Mouse (Mus musculus) limb, embryonic 12.5 days (tissue): ENCODE data around the gene Rgs11. TPM values are rescaled to one million over a fixed set of nuclear protein-coding genes. Genes with fewer than 3 reads are reported as not detected.
"Not testable (repeated sequence)": the region's sequence is repeated elsewhere in the genome, so short reads cannot be mapped to it uniquely, and the experiment has no call there.

Experiments used
- ATAC-seq: fragments of 200-750 bp; cut with Nextera tagmentation; 2 replicates; pipeline ENCODE4 v1.8.0; 2017; ENCODE audit warnings: low read depth, moderate TSS enrichment; ENCODE audit not compliant: insufficient number of reproducible peaks, insufficient read depth, low FRiP score, low TSS enrichment
- H3K27ac ChIP-seq: fragments of 300-500 bp; sonication (generic); 2 replicates; pipeline ENCODE4 v1.5.1; 2016; ENCODE audit warnings: mild to moderate bottlenecking, moderate library complexity
- H3K27me3 ChIP-seq: fragments of 300-500 bp; sonication (generic); 2 replicates; pipeline ENCODE4 v1.6.1; 2016; ENCODE audit warnings: mild to moderate bottlenecking, moderate library complexity
- H3K36me3 ChIP-seq: fragments of 300-500 bp; sonication (generic); 2 replicates; pipeline ENCODE4 v1.6.1; 2016; ENCODE audit warnings: mild to moderate bottlenecking, moderate library complexity
- H3K4me1 ChIP-seq: fragments of 300-500 bp; sonication (generic); replicated peaks from 2 replicates; pipeline ENCODE4 v1.6.1; 2016
- H3K4me2 ChIP-seq: fragments of 300-500 bp; sonication (generic); 2 replicates; pipeline ENCODE4 v1.6.1; 2016; ENCODE audit warnings: mild to moderate bottlenecking, moderate library complexity
- H3K4me3 ChIP-seq: fragments of 300-500 bp; sonication (generic); replicated peaks from 2 replicates; pipeline ENCODE4 v1.5.1; 2016; ENCODE audit warnings: mild to moderate bottlenecking
- H3K9ac ChIP-seq: fragments of 300-500 bp; sonication (generic); replicated peaks from 2 replicates; pipeline ENCODE4 v1.6.1; 2016; ENCODE audit warnings: mild to moderate bottlenecking, moderate library complexity
- H3K9me3 ChIP-seq: fragments of 300-500 bp; sonication (generic); 2 replicates; pipeline ENCODE4 v1.6.1; 2016; ENCODE audit warnings: mild to moderate bottlenecking, moderate library complexity
- WGBS: fragments of 180-500 bp; shearing (Covaris S2); methylation state at CpG from one replicate; pipeline ENCODE4 v1.1.7; 2016; 5-methylcytosine and 5-hydroxymethylcytosine counted together
- polyA plus RNA-seq: library from polyadenylated mRNA; unstranded; fragments of >200 nt; fragmentation: Nextera tagmentation; extraction: Ambion mirVana; gene quantifications from 2 replicates; pipeline ENCODE4 v1.2.1, GENCODE M21; 2016

Rgs11 gene
- polyA plus RNA-seq: 4.7 and 5.3 TPM in 2 replicates

GRCm38 (mm10) chr17:26202737-26203136 lies at the start of gene Rgs11:
Gene Rgs11, plus strand, starts transcription at chr17:26202951.
- H3K9me3 ChIP-seq: no peaks in the 10 kb centered on the region
- peaks cover 80% of the 10 kb centered on the region for H3K27me3 ChIP-seq
- peak within 1 kb of the TSS; percentile 97 for H3K4me2 ChIP-seq
- no peak within 1 kb of the TSS for H3K27ac ChIP-seq
- ATAC-seq: no peak
- H3K4me3 ChIP-seq: peak within 1 kb of the TSS; percentile 54
- peaks cover 8% of the 10 kb centered on the region for H3K36me3 ChIP-seq
- H3K4me1 ChIP-seq: peaks cover 38% of the 10 kb centered on the region
- 3% methylated on average over 22 of the region's 22 CpGs for WGBS
- H3K9ac ChIP-seq: peak within 1 kb of the TSS; percentile 55

GRCm38 (mm10) chr17:26162736-26163135 lies 40.0 kb upstream of the Rgs11 start:
- 92% methylated on average over 1 of the region's 1 CpGs for WGBS
- no peak overlapping the region for H3K27ac ChIP-seq
- ATAC-seq: no peak
- no peak overlapping the region for H3K4me2 ChIP-seq
- H3K4me3 ChIP-seq: no peak overlapping the region
- no peaks in the 10 kb centered on the region for H3K27me3 ChIP-seq
- H3K36me3 ChIP-seq: peaks cover 30% of the 10 kb centered on the region; the same call in 1 of the 2 replicates
- H3K9me3 ChIP-seq: no peaks in the 10 kb centered on the region
- H3K9ac ChIP-seq: no peak overlapping the region
- no peaks in the 10 kb centered on the region for H3K4me1 ChIP-seq

- 90% methylated on average over 2 of the region's 2 CpGs for WGBS
- H3K4me3 ChIP-seq: no peak overlapping the region
- no peak for ATAC-seq
Observed at GRCm38 (mm10) chr17:26168039-26168438, 34.7 kb upstream of the Rgs11 start.

DNA sequence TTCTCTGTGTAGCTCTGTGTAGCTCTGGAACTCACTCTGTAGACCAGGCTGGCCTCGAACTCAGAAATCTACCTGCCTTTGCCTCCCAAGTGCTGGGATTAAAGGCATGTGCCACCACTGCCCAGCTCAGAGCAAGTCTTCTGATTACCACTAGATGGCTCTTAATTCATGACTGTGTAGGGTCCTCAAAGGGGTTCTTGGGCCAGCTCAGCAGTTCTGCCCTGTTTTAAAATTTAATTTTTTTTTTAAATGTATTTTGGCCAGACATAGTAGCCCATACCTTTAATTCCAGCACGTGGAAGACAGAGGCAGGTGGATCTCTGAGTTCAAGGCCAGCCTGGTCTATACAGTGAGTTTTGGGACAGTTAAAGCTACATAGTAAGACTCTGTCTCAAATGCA lies 27.5 kb upstream of the Rgs11 start:
- peaks cover 56% of the 10 kb centered on the region for H3K36me3 ChIP-seq
- not testable (repeated sequence) for H3K9ac ChIP-seq, ATAC-seq, H3K4me3 ChIP-seq, H3K27ac ChIP-seq, H3K9me3 ChIP-seq, H3K27me3 ChIP-seq, H3K4me2 ChIP-seq, H3K4me1 ChIP-seq
- WGBS: 84% methylated on average over 2 of the region's 2 CpGs

More at GRCm38 (mm10) chr17:26168039-26168438, 34.7 kb upstream of the Rgs11 start:
- Histone ChIP-seq H3K4me2 (no peak overlapping the region), H3K27ac (no peak overlapping the region), H3K9ac (no peak overlapping the region), H3K36me3 (peaks cover 24% of the 10 kb centered on the region), H3K4me1 (no peaks in the 10 kb centered on the region), H3K27me3 (no peaks in the 10 kb centered on the region), H3K9me3 (no peaks in the 10 kb centered on the region)

DNA sequence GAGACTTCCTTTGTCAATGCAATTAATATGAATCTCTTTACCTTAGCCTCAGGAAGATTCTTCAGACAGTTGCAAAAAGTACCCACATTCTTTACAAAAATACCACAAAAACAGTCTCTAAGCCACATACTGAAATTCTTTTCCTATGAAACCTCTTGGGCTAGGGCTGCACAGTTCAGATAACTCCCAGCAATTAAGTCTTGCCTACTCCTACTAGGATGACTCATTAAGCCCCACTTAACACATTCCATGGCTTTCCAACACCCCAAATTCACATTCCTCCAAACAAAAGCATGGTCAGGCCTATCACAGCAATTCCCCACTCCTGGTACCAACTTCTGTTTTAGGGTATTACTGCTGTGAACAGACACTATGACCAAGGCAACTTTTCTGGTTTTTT lies 24.1 kb upstream of the Rgs11 start:
- H3K27me3 ChIP-seq: no peaks in the 10 kb centered on the region
- no peaks in the 10 kb centered on the region for H3K4me1 ChIP-seq
- H3K36me3 ChIP-seq: peaks cover 72% of the 10 kb centered on the region
- H3K9me3 ChIP-seq: peaks cover 3% of the 10 kb centered on the region; the same call in 1 of the 2 replicates
- no peak for ATAC-seq
- H3K9ac ChIP-seq: no peak overlapping the region
- H3K4me3 ChIP-seq: no peak overlapping the region
- H3K27ac ChIP-seq: no peak overlapping the region
- H3K4me2 ChIP-seq: no peak overlapping the region

- 97% methylated on average over 3 of the region's 3 CpGs for WGBS
- Histone ChIP-seq H3K9ac (no peak overlapping the region), H3K36me3 (peaks cover 75% of the 10 kb centered on the region)
Observed at GRCm38 (mm10) chr17:26181179-26181578, 21.6 kb upstream of the Rgs11 start.

DNA sequence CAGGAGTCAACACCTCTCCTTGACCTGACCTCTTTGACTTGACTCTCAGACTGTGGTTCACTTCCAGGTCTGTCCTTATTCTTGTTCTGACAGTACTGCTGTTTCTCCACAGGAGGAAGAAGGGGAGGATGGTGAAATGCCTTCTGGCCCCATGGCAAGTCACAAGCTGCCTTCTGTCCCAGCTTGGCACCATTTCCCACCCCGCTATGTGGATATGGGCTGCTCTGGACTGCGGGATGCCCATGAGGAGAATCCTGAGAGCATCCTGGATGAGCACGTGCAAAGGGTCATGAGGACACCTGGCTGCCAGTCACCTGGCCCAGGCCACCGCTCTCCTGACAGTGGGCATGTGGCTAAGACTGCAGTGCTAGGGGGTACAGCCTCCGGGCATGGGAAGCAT lies 15.2 kb upstream of the Rgs11 start:
- no peaks in the 10 kb centered on the region for H3K27me3 ChIP-seq
- no peak overlapping the region for H3K27ac ChIP-seq
- H3K9ac ChIP-seq: no peak overlapping the region
- 96% methylated on average over 5 of the region's 5 CpGs for WGBS
- ATAC-seq: no peak
- no peak overlapping the region for H3K4me3 ChIP-seq
- H3K4me2 ChIP-seq: no peak overlapping the region
- peaks cover 99% of the 10 kb centered on the region for H3K36me3 ChIP-seq
- no peaks in the 10 kb centered on the region for H3K9me3 ChIP-seq
- H3K4me1 ChIP-seq: no peaks in the 10 kb centered on the region

More at GRCm38 (mm10) chr17:26181179-26181578, 21.6 kb upstream of the Rgs11 start:
- no peak overlapping the region for H3K27ac ChIP-seq
- no peak overlapping the region for H3K4me3 ChIP-seq
- H3K4me1 ChIP-seq: no peaks in the 10 kb centered on the region
- no peaks in the 10 kb centered on the region for H3K27me3 ChIP-seq
- H3K4me2 ChIP-seq: no peak overlapping the region
- ATAC-seq: no peak
- H3K9me3 ChIP-seq: peaks cover 3% of the 10 kb centered on the region; the same call in 1 of the 2 replicates

GRCm38 (mm10) chr17:26188091-26188805 lies 14.5 kb upstream of the Rgs11 start:
- Histone ChIP-seq H3K9me3 (no peaks in the 10 kb centered on the region), H3K36me3 (peaks cover 99% of the 10 kb centered on the region), H3K4me3 (no peak overlapping the region), H3K27me3 (no peaks in the 10 kb centered on the region), H3K9ac (no peak overlapping the region), H3K4me2 (no peak overlapping the region), H3K27ac (no peak overlapping the region), H3K4me1 (no peaks in the 10 kb centered on the region)
- WGBS: 95% methylated on average over 11 of the region's 11 CpGs
- no peak for ATAC-seq

- not testable (repeated sequence) for H3K4me1 ChIP-seq, H3K27ac ChIP-seq, H3K4me2 ChIP-seq, ATAC-seq, H3K9me3 ChIP-seq, H3K4me3 ChIP-seq, H3K9ac ChIP-seq, H3K27me3 ChIP-seq
- WGBS: 89% methylated on average over 7 of the region's 7 CpGs
- H3K36me3 ChIP-seq: peaks cover 100% of the 10 kb centered on the region
Observed at GRCm38 (mm10) chr17:26191486-26191885, 11.3 kb upstream of the Rgs11 start.

GRCm38 (mm10) chr17:26192481-26193190 lies 10.1 kb upstream of the Rgs11 start:
- Histone ChIP-seq H3K4me3 (no peak overlapping the region), H3K27me3 (0 out of 2 replicates have a peak, but pooled peaks cover under 1% of the 10 kb centered on the region), H3K27ac (no peak overlapping the region), H3K4me2 (no peak overlapping the region), H3K4me1 (no peaks in the 10 kb centered on the region), H3K9ac (no peak overlapping the region), H3K9me3 (no peaks in the 10 kb centered on the region), H3K36me3 (peaks cover 100% of the 10 kb centered on the region)
- WGBS: 94% methylated on average over 15 of the region's 15 CpGs
- ATAC-seq: no peak

DNA sequence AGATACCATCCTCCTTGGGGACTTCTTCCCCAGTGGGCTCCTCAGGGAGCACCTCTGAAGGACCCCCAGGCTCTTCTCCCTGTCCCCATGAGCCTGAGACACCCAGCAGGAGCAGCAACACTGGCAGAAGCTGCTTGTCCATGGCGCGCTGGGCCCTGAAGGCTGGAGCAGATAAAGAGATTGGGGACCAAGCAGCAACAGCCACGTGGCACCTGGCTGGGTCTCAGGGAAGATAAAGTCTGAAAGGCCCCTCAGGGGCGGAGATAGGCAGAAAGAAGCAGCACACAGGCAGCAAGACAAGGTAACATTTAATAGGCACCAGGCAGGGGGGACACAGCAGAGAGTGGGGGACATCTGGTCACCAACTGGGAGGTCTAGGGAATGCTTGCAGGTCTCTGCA lies 3.9 kb upstream of the Rgs11 start, which contains the start of gene Pdia2:
Gene Pdia2 (minus strand): TSS at position 196 of the 400 bp plus-strand sequence.
- H3K27ac ChIP-seq: no peak within 1 kb of the TSS
- no peak within 1 kb of the TSS for H3K4me2 ChIP-seq
- H3K9me3 ChIP-seq: no peaks in the 10 kb centered on the region
- WGBS: 80% methylated on average over 4 of the region's 4 CpGs
- H3K4me1 ChIP-seq: peaks cover 27% of the 10 kb centered on the region
- H3K36me3 ChIP-seq: peaks cover 46% of the 10 kb centered on the region
- no peak within 1 kb of the TSS for H3K9ac ChIP-seq
- ATAC-seq: no peak
- H3K27me3 ChIP-seq: peaks cover 60% of the 10 kb centered on the region
- no peak within 1 kb of the TSS for H3K4me3 ChIP-seq
